Mouse (Mus musculus) layer of hippocampus, postnatal 14 days (tissue): ENCODE measurements around the gene Syn2. TPM values are rescaled to one million over a fixed set of nuclear protein-coding genes. Genes with fewer than 3 reads are reported as not detected.
A peak's percentile ranks its signal among the peaks of the same experiment; 100 is the strongest.
"Not testable (repeated sequence)": the region's sequence is repeated elsewhere in the genome, so short reads cannot be mapped to it uniquely, and the experiment has no call there.

Experiments used
- DNase-seq, 2 experiments: peaks; one replicate each; pipeline ENCODE4 v3.0.0; 2021 to 2022; ENCODE audit warnings: low spot score in 2 of 2, mixed read lengths in 1 of 2
- total RNA-seq, 2 experiments: library from RNA; stranded (reverse); gene quantifications; 2 replicates each; pipeline ENCODE4 v1.2.3; 2021

The Syn2 gene
- total RNA-seq, 2 experiments from 2014 or later = 650 to 669 TPM

- DNase-seq = peak; percentile 39 to 88
Measured at GRCm38 (mm10) chr6:115168921-115169320, 34.2 kb downstream of the Syn2 start.

- no peak for DNase-seq
Measured at GRCm38 (mm10) chr6:115169518-115169917, 34.8 kb downstream of the Syn2 start.

GRCm38 (mm10) chr6:115174845-115175244 lies 40.1 kb downstream of the Syn2 start:
- no peak for DNase-seq

DNA sequence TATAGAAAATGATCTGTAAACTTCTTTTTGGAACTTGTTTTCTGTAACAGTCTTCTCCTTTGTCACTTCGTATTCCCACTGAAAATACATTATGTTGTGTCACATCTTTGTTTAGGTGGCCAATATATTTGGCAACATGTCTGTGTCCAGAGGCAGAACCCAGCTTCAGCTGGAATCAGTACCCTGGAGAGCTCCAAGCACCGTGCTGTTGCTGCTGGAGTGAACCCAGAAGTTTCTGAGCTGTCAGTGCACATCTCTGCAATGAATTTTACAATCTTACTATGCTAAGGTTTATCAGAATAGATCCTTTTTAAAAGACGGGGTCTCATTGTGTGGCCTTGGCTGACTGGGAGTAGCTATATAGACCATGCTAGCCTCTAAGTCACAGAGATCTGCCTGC lies 44.1 kb downstream of the Syn2 start:
- DNase-seq = no peak

DNA sequence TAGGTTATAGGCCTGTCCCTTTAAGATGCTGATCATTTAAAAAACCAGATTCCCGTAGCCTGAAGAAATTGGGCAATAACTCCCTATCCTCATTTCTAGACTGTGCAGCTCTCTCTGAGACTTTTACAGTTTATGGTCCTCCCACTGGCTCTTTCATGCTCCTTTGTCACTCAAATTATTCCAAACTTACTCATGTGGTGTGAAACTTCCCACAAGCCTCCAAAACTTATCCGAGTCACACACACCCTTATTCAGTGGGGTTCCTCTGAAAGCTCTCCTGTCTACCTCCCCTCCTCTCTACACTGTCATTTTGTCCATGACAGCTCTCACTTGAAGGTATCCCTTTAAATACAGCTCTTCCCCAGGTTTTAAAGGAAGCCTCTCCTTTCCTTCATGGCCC lies 46.4 kb downstream of the Syn2 start:
- DNase-seq = no peak

DNA sequence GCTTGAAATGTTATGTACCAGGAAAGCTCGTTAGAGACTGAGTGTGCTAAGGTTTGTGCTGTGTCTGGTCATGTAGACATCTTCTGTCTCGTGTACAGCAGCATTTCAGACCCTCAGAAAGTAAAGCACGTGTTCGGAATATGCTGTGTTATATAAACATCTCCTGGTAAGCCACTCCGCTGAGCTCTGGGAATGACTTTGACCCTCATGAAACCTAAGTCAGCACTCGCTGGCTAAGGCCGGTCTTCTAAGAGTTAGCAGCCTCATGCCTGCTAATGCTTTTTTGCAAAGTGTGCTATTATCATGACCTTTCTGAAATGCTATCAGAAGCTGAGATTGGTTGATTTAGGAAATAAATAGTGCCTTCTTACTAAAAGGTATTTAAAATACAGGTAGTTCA lies 56.4 kb downstream of the Syn2 start:
- no peak for DNase-seq

DNA sequence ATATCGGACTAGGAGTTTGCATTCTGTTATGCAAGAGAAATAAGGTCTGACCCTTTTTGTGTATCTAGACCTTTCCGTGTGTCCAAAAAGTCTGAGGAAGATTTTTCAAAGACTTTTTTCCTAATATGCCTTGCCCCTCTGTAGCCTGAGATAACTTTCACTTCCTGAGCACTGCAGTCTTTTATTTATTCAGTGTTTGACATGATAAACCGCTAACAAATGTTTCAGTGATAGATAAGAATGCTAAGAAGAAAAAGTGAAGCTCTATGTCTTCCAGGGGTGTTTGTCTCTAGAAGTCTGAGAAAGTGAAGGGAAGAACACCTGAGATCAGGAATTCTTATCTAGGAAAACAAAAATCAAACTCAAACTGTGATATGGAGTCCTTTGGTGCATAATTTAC lies 66.1 kb downstream of the Syn2 start:
- DNase-seq = no peak

- no peak for DNase-seq
Measured at GRCm38 (mm10) chr6:115203029-115203428, 68.3 kb downstream of the Syn2 start.

DNA sequence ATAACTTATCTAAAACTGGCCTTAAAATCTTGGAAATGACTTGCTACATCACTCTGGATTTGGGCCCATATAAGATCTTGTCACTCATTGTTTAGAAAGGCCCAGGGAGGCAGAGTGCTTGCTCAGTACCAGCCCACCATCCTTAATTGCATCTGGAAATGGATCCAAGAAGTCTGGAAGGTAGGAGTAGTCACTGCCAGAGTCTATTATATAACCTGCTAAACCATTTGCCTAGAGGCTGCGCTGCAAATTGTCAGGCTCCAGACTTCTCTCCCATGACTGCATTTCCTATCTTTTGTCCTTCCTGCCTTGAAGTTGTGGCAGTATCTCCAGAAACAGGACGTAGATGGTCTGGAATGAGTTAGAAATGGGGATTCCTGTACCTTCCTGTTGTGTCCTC lies 75.5 kb downstream of the Syn2 start:
- no peak for DNase-seq

DNA sequence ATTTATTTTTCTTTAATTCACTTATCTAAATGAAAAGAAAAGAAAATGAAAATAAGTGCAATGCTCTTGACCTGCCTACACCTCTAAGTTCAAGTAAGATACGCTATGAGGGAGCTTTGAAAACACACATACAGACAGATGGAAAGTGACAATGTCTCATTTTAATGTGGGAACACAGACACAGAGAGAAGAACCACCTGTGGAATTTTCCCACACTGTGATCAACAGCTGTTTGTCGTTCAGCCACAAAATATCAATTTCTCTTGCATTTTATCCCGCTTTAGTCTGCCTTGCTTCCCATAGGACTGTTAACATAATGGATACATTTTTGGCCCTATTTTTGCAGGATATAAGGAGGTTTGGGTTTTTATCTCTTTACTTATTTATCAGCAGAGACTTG lies 76.1 kb downstream of the Syn2 start:
- no peak for DNase-seq

GRCm38 (mm10) chr6:115212132-115212903 lies 77.6 kb downstream of the Syn2 start:
- no peak for DNase-seq

DNA sequence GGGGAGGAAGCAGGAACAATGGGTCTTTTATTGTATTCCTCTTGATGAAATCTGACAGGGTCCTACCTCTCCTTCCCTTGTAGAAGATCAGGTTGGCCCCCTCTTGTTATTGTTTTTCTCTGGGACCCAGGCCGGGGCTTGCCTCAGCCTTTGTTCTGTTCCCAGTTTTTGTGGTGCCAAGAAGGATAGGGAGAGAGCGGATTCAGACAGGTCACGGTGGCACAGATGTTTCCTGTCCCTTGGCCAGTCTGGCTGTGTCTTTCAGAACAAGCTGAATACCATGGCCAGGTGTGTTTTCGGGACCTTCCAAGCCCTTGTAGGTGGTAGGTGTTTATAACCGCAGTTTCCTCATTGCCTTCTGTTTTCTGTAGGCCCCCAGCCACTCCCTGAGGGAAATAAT lies 78.4 kb downstream of the Syn2 start:
- DNase-seq = no peak

DNA sequence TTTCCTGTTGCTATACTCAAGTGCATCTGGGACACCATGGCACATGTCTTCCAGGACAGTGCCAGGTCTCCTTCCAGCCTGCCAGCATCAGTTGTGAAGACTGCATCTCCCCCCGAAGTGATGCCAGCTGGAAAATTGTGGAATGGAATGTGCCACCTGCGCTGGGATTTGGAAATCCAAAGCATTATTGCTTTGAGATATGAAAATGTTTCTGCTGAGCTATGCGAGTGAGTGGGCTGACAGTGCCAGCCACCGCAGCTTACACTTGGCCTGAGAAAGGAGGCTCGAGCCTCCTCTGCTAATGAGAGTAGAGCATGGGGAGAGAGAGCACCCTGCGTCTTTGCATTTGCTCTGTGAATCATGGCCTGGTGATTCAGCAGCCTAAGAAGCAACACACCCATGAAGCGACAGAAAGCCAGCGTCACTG lies 86.5 kb downstream of the Syn2 start:
- no peak for DNase-seq

GRCm38 (mm10) chr6:115225519-115225918 lies 90.8 kb downstream of the Syn2 start:
- DNase-seq = peak; percentile 56 to 88

DNA sequence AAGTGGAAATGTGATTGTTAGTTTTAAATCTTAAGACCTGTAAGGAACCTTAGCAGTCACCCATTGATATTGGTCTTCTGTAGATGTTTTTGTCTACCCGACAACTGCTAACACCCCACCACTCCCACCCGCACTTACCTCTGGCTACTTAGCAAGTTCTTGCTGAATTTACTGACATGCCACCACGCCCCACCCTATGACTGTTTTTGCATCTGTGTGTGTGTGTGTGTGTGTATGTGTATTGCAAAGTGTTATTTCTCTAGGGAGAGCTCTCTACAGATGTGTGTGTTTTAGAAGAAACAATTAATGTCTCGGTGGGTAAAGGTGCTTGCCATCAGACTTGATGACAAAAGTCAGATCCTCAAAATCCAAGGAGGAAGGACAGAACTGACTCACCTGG lies 92.3 kb downstream of the Syn2 start, which contains the start of gene Gm17482:
Gm17482 (plus strand) TSS at position 301 of the 400 bp plus-strand sequence.
- no peak for DNase-seq

DNA sequence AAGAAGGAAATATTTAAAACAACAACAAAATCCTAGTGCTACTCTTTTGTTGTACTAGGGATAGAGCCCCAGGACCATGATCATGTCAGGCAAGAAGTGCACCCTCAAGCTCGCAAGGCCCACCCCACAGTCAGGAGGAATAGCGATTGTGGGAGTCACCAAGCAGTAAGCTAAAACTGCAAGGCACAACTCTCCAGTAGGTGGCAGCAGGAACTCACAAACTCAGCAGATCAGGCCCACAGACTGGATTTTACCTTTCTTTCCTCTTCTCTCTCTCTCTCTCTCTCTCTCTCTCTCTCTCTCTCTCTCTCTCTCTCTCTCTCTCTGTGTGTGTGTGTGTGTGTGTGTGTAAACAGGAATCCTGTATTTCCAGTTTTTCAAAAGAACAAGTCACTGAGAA lies 92.8 kb downstream of the Syn2 start:
- DNase-seq = peak; percentile 83 to 89

GRCm38 (mm10) chr6:115230557-115230956 lies 95.9 kb downstream of the Syn2 start:
- DNase-seq = no peak

GRCm38 (mm10) chr6:115231836-115232235 lies 97.1 kb downstream of the Syn2 start:
- no peak for DNase-seq

- DNase-seq = no peak
Measured at GRCm38 (mm10) chr6:115232562-115232961, 97.9 kb downstream of the Syn2 start.

- DNase-seq = no peak
Measured at GRCm38 (mm10) chr6:115238031-115239027, 103.6 kb downstream of the Syn2 start.

GRCm38 (mm10) chr6:115239335-115239734 lies 104.6 kb downstream of the Syn2 start:
- no peak for DNase-seq

DNA sequence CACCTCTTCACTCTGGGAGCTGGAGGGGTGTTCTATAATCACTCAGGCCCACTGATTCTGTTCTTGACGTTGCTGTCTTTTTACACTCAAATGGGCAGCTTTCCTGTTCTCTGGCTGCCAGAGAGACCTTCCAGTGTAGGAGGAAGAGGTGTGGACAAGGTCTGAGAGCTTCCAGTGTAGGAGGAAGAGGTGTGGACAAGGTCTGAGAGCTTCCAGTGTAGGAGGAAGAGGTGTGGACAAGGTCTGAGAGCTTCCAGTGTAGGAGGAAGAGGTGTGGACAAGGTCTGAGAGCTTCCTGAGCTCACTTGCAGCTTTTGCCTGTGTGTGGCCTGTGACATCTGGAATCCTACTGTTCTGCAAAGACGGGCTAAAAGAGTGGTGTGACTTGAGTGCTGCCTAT lies 105.7 kb downstream of the Syn2 start:
- DNase-seq = not testable (repeated sequence)
